Mouse (Mus musculus): ENCODE results near the gene Mfap3l. TPM values are rescaled to one million over a fixed set of nuclear protein-coding genes. Genes with fewer than 3 reads are reported as not detected.

Gene Mfap3l
- polyA plus RNA-seq, 1 experiment = 0.82 TPM

DNA sequence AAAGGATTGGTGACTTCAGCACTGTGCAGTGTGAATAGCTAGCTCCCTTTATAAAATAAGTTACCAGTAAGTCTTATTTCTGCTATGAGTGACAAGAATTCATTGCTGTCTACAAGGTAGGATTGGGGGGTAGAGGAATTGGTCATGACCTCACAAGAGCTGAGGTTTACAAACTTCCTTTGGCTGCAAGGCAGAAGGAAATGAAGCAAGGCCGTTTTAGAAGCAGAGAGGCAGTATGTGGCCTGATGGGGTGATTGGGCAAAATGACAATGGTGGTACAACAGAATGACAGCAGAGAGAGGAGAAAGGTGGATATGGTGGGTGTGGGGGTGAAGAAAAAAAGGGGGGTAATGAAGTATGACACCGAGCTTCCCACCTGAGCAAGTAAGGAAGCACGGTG, 82.1 kb downstream of the Mfap3l start:
- H3K36me3 ChIP-seq (ENCODE audit: control insufficient read depth, insufficient read depth, low read length) = no peaks in the 10 kb centered on the region
- no peaks in the 10 kb centered on the region for H3K27me3 ChIP-seq (ENCODE audit: control insufficient read depth, insufficient read depth, low read length)
- no peak overlapping the region for H3K4me3 ChIP-seq (ENCODE audit: extremely low read depth, insufficient read depth, insufficient read length)
- no peak for TF ChIP-seq CTCF (IDR thresholded peaks at IDR 0.05; ENCODE audit: extremely low read depth, insufficient read depth, insufficient read length, insufficient replicate concordance)
- TF ChIP-seq POLR2A (IDR thresholded peaks at IDR 0.05; ENCODE audit: low read depth, low read length) = no peak
- H3K4me1 ChIP-seq (ENCODE audit: control insufficient read depth, insufficient read depth, insufficient read length) = no peaks in the 10 kb centered on the region
- no peak for DNase-seq (ENCODE audit: low read depth in 1 of 2, low spot score in 2 of 2)
- WGBS = 37% methylated on average over 2 of the region's 3 CpGs
- H3K27ac ChIP-seq (ENCODE audit: insufficient read depth, low read length) = no peak overlapping the region

DNA sequence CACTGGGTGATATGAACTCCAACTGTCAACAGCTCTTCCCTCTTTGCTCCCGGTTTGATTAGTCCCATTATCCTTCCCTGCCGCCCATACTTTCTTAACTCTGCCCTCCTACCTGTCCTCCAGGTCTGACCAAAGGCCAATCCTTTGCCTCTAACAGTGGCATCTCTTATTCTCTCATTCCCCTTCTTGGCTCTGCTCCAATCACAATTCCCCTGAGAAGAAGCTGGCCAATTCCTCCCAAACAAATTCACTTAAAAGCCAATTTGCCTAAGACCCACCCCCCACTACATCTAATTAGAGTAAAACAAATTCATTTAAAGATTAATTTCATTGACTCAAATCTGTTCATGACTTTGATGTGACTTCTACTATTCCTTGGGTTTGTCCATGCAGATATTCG, 86.1 kb downstream of the Mfap3l start:
- Histone ChIP-seq H3K27me3 (ENCODE audit: control insufficient read depth, insufficient read depth, low read length) (no peaks in the 10 kb centered on the region), H3K4me1 (ENCODE audit: control insufficient read depth, insufficient read depth, insufficient read length) (no peaks in the 10 kb centered on the region), H3K27ac (ENCODE audit: insufficient read depth, low read length) (no peak overlapping the region), H3K4me3 (ENCODE audit: extremely low read depth, insufficient read depth, insufficient read length) (no peak overlapping the region), H3K36me3 (ENCODE audit: control insufficient read depth, insufficient read depth, low read length) (no peaks in the 10 kb centered on the region)
- no peak for TF ChIP-seq POLR2A (IDR thresholded peaks at IDR 0.05; ENCODE audit: low read depth, low read length)
- no peak for TF ChIP-seq CTCF (IDR thresholded peaks at IDR 0.05; ENCODE audit: extremely low read depth, insufficient read depth, insufficient read length, insufficient replicate concordance)
- WGBS = 82% methylated on average over 3 of the region's 3 CpGs
- no peak for DNase-seq (ENCODE audit: low read depth in 1 of 2, low spot score in 2 of 2)

Other genes starting within 250 kb of the Mfap3l start
- not detected in 2 replicates for gene Gm10283, start 129.6 kb upstream of the Mfap3l start, polyA plus RNA-seq (2012; rRNA removed)
- 0.29 TPM in 1 of 2 replicates, not detected in the other for gene Aadat, start 126.9 kb upstream of the Mfap3l start, polyA plus RNA-seq (2012; rRNA removed)